16 mouse cellular contexts compared by ENCODE assay signal in the genomic region with DNA sequence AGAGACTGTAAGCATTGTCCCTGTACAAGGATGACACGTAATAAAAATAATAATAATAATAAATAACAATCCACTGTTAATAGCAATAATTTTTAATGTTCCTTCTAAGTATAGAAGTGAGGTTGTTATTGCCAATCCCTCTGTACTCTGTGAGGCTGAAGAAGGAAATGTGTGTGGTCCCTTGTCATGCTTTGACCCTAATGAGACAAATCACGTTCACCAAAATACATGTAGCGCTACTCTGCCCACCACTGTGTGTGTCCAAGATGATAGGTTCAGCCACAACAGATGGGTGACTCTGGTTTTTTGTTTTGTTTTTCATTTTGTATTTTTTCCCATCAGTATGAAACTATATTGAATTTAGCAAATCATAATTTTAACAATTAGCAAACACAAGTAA.
"Had no signal": no experiment of that assay in that cellular context is flagged by ENCODE, and none has a peak within 500 bp of the region (broad histone marks: within the 10 kb centered on the region; RNA-seq: fewer than 3 reads in every experiment).

No protein-coding gene starts in this region.

- H3K27ac ChIP-seq: neural tube, embryonic 12.5 days; neural tube, embryonic 13.5 days; neural tube, embryonic 15.5 days; stomach, embryonic 15.5 days; stomach, postnatal 0 days had no signal

- H3K4me1 ChIP-seq: neural tube, embryonic 12.5 days; neural tube, embryonic 13.5 days; neural tube, embryonic 15.5 days; stomach, embryonic 15.5 days had no signal

- H3K36me3 ChIP-seq: neural tube, embryonic 12.5 days; neural tube, embryonic 13.5 days; neural tube, embryonic 15.5 days; stomach, embryonic 15.5 days had no signal

- H3K9me3 ChIP-seq: neural tube, embryonic 12.5 days; neural tube, embryonic 13.5 days; neural tube, embryonic 15.5 days; stomach, embryonic 15.5 days had no signal

- DNase-seq: right cerebral cortex, adult 18-20 months; right cerebral cortex, postnatal 14 days; right cerebral cortex, postnatal 25 days; right cerebral cortex, postnatal 4 days; spleen, adult 18-20 months; thymus, adult 18-20 months; thymus, adult 2 months; thymus, postnatal 14 days; thymus, postnatal 25 days; thymus, postnatal 36 days; thymus, postnatal 4 days had no signal

- H3K27me3 ChIP-seq: neural tube, embryonic 12.5 days; neural tube, embryonic 13.5 days; neural tube, embryonic 15.5 days; stomach, embryonic 15.5 days had no signal

- H3K4me3 ChIP-seq: neural tube, embryonic 12.5 days; neural tube, embryonic 13.5 days; neural tube, embryonic 15.5 days; stomach, embryonic 15.5 days had no signal

- H3K9ac ChIP-seq: neural tube, embryonic 12.5 days; neural tube, embryonic 13.5 days; neural tube, embryonic 15.5 days; stomach, embryonic 15.5 days had no signal

- H3K4me2 ChIP-seq: neural tube, embryonic 12.5 days; neural tube, embryonic 13.5 days; neural tube, embryonic 15.5 days; stomach, embryonic 15.5 days had no signal
